Mouse (Mus musculus) thymus, adult 18-20 months (tissue): ENCODE measurements around the gene Zfp523.

Source experiments
- DNase-seq, 2 experiments: peaks; one replicate each; pipeline ENCODE4 v3.0.0; 2022; ENCODE audit warnings: mixed read lengths in 2 of 2

The Zfp523 gene

GRCm38 (mm10) chr17:28176775-28177539 is at the start of gene Zfp523:
Gene Zfp523 (plus strand): TSS chr17:28177129.
- peak; percentile 80 to 83 for DNase-seq

- DNase-seq = no peak
These were observed 47.1 kb upstream of the Zfp523 start for GRCm38 (mm10) chr17:28129796-28130195.

GRCm38 (mm10) chr17:28130391-28131125 is 46.4 kb upstream of the Zfp523 start:
- DNase-seq = no peak

GRCm38 (mm10) chr17:28131156-28131555 is 45.8 kb upstream of the Zfp523 start:
- DNase-seq = no peak

GRCm38 (mm10) chr17:28133193-28133592 is 43.7 kb upstream of the Zfp523 start:
- DNase-seq = peak; percentile 9 to 17

- DNase-seq = no peak
These were observed 41.4 kb upstream of the Zfp523 start for GRCm38 (mm10) chr17:28135496-28135895.

- DNase-seq = no peak
These were observed 40.7 kb upstream of the Zfp523 start for GRCm38 (mm10) chr17:28136266-28136665.

- DNase-seq = no peak
These were observed 38.9 kb upstream of the Zfp523 start for GRCm38 (mm10) chr17:28138013-28138412.

GRCm38 (mm10) chr17:28138685-28139084 is 38.2 kb upstream of the Zfp523 start:
- DNase-seq = no peak

- no peak for DNase-seq
These were observed 36.3 kb upstream of the Zfp523 start for GRCm38 (mm10) chr17:28140431-28141204.

GRCm38 (mm10) chr17:28141205-28141650 is 35.7 kb upstream of the Zfp523 start:
- DNase-seq = no peak

GRCm38 (mm10) chr17:28141771-28142699 is 34.9 kb upstream of the Zfp523 start, which contains the start of gene Scube3:
Gene Scube3 (plus strand): TSS chr17:28142141.
- no peak for DNase-seq

- no peak for DNase-seq
These were observed 34.0 kb upstream of the Zfp523 start for GRCm38 (mm10) chr17:28142700-28143610.

- DNase-seq = no peak
These were observed 33.2 kb upstream of the Zfp523 start for GRCm38 (mm10) chr17:28143751-28144150.

- no peak for DNase-seq
These were observed 32.7 kb upstream of the Zfp523 start for GRCm38 (mm10) chr17:28144241-28144640.

- DNase-seq = no peak
These were observed 28.6 kb upstream of the Zfp523 start for GRCm38 (mm10) chr17:28148288-28148687.

GRCm38 (mm10) chr17:28149734-28150133 is 27.2 kb upstream of the Zfp523 start:
- DNase-seq = no peak

GRCm38 (mm10) chr17:28150456-28150855 is 26.5 kb upstream of the Zfp523 start:
- DNase-seq = no peak

- no peak for DNase-seq
These were observed 23.8 kb upstream of the Zfp523 start for GRCm38 (mm10) chr17:28153095-28153494.

GRCm38 (mm10) chr17:28154970-28155369 is 22.0 kb upstream of the Zfp523 start:
- no peak for DNase-seq

GRCm38 (mm10) chr17:28160361-28160760 is 16.6 kb upstream of the Zfp523 start:
- DNase-seq = no peak
